Mouse (Mus musculus): ENCODE measurements around the gene Atp6v1a.

The Atp6v1a gene

GRCm38 (mm10) chr16:44138377-44138978 lies 1.0 kb downstream of the Atp6v1a start:
- no peak for DNase-seq (ENCODE audit: low spot score)

- DNase-seq (ENCODE audit: low spot score) = no peak
Measured at GRCm38 (mm10) chr16:44136511-44137021, 2.9 kb downstream of the Atp6v1a start.

- DNase-seq (ENCODE audit: low spot score) = no peak
Measured at GRCm38 (mm10) chr16:44133187-44133586, 6.3 kb downstream of the Atp6v1a start.

GRCm38 (mm10) chr16:44132300-44132699 lies 7.2 kb downstream of the Atp6v1a start:
- no peak for DNase-seq (ENCODE audit: low spot score)

GRCm38 (mm10) chr16:44126437-44126836 lies 13.1 kb downstream of the Atp6v1a start:
- DNase-seq (ENCODE audit: low spot score) = no peak

GRCm38 (mm10) chr16:44125436-44125835 lies 14.1 kb downstream of the Atp6v1a start:
- no peak for DNase-seq (ENCODE audit: low spot score)

DNA sequence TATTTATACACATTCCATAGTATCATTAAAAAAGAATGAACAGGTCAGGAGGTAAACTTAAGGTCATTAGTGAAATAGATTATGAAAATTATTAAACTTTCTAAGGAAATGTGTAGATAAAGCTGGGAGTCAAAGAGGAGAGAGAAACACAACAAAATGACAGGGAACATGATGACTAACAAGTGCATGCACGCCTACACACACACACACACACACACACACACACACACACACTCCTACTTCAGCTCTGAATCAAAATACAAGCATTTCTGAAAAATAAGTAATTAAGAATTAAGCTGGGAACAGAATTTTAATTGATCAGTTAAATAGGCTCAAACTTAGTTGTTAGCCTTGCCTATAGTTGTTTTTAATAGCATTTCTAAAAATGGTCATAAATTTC lies 14.8 kb downstream of the Atp6v1a start:
- no peak for DNase-seq (ENCODE audit: low spot score)

GRCm38 (mm10) chr16:44123786-44124185 lies 15.7 kb downstream of the Atp6v1a start:
- DNase-seq (ENCODE audit: low spot score) = no peak

- no peak for DNase-seq (ENCODE audit: low spot score)
Measured at GRCm38 (mm10) chr16:44122982-44123725, 16.4 kb downstream of the Atp6v1a start.

DNA sequence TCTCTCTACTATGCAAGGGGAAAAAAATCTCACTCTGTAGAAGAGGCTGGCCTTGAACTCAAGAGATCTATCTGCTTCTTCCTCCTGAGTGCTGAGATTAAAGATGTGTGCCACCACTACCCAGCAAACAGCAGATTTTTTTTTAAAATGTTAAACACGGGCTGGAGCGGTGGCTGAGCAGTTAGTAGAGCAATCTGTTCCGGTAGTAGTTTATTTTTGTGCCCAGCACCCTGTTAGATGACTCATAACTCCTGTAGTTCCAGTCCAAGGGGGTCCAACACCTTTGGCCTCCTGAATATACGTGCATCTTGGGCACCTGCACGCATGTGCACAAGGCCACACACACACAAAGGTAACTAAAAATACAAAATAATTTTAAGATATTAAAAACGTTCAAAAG lies 16.9 kb downstream of the Atp6v1a start:
- no peak for DNase-seq (ENCODE audit: low spot score)

DNA sequence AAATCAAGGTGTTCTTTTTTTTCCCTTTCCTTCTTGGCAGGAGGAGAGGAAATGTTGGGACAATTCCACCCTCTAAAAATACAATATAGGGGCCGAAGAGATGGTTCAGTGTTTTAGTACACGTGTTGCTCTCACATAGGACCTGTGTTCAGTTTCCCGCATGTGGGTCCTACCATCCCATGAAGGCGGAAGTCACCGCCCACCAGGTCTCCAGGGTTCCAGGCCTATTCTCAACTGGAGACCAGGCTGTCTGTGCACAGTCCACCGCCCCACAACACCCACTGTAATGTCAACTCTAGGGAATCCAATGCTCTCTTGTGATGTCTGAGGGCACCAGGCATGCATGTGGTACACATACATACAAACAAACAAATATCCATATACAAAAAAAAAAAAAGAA lies 17.4 kb downstream of the Atp6v1a start:
- DNase-seq (ENCODE audit: low spot score) = no peak

GRCm38 (mm10) chr16:44119753-44120501 lies 19.6 kb downstream of the Atp6v1a start:
- no peak for DNase-seq (ENCODE audit: low spot score)

GRCm38 (mm10) chr16:44109002-44109401 lies 30.5 kb downstream of the Atp6v1a start:
- no peak for DNase-seq (ENCODE audit: low spot score)

- DNase-seq (ENCODE audit: low spot score) = no peak
Measured at GRCm38 (mm10) chr16:44105211-44105610, 34.3 kb downstream of the Atp6v1a start.

GRCm38 (mm10) chr16:44103806-44104766 lies 35.4 kb downstream of the Atp6v1a start:
- no peak for DNase-seq (ENCODE audit: low spot score)

GRCm38 (mm10) chr16:44102925-44103324 lies 36.6 kb downstream of the Atp6v1a start:
- no peak for DNase-seq (ENCODE audit: low spot score)

DNA sequence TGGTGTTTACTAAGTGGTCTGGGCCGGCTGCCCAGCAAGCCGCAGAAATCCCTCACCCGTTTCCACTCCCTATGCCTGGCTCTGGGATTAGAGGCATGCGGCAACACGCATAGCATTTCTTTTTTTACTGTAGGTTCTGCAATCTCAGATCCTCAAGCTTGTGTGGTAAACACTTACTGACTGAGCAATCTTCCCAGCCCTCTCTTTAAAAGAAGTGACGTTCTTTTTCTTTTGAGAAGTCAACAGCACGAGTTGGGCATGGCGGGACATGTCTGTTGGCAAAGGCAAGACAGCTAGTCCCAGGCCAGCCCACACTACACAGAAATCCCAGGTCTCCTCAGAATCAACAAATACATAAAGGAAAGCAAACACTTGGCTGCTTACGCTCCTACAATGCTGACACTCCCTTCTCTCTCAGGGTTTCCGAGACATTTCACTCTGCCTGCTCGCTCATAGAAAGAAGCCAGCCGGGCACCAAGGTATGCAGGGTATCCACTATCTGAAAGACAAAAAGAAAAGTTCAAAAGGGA lies 38.3 kb downstream of the Atp6v1a start:
- DNase-seq (ENCODE audit: low spot score) = no peak

DNA sequence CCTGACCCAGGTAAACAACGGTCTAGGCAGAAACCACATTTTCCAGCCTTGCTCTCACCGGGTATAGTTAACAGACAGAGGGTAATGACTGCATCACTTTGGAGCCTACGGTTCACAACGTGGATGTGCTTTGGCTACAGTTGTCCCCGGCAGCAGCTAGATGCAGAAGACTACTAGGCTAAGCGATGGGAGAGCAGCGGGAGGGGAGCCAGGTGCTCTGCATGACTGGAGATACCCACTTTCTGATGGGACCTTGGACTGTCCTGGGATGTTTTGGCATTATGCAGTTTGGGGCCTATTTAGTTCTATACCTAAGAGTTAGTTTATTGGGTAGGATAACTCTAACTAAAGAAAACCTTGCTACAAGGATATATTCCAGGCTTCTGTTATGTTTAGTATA lies 40.1 kb downstream of the Atp6v1a start:
- no peak for DNase-seq (ENCODE audit: low spot score)

DNA sequence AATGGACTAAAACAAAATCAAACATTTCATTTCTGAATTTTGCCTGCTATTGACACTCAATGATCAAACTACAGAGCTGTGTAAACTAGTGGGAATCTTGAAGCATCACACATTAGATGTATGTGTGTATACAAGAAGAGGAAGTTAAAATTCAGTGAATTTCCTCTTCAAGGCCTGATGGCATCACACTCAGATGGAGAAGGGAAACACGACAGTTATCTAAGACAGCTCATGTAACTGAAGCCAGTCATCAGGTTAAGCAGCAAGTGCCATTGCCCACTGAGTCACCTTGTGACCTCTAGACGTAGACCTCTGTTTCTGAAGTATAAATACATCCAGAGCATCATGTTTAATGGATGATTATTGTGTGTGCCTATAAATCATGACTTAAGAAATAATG lies 51.9 kb downstream of the Atp6v1a start:
- no peak for DNase-seq (ENCODE audit: low spot score)

GRCm38 (mm10) chr16:44063025-44063894 lies 76.2 kb downstream of the Atp6v1a start, which contains the start of gene Gramd1c:
Gramd1c (minus strand) TSS chr16:44063345.
- peak; percentile 29 for DNase-seq (ENCODE audit: low spot score)

Data from ovary, postnatal 10 days (tissue).